Mouse (Mus musculus): ENCODE data around the gene Ssb. TPM values are rescaled to one million over a fixed set of nuclear protein-coding genes. Genes with fewer than 3 reads are reported as not detected.

Ssb gene
- polyA plus RNA-seq (2021; fragmentation: Nextera tagmentation): 150 and 199 TPM in 2 replicates
- long read RNA-seq, experiment 1, transcript Ssb-201 (12 exons, 2,001 nt): major isoform, 301 of 392 reads
- long read RNA-seq, experiment 1, transcript Ssb-206 (12 exons, 2,088 nt): minor isoform, 11 of 392 reads
- long read RNA-seq, experiment 1, partial matches to known transcripts: 41 of 392 reads
- long read RNA-seq, experiment 1, other reads (novel, unspliced or antisense): 39 of 392 reads
- long read RNA-seq, experiment 2, transcript Ssb-201 (12 exons, 2,001 nt): major isoform, 31 of 220 reads
- long read RNA-seq, experiment 2, partial matches to known transcripts: 171 of 220 reads
- long read RNA-seq, experiment 2, other reads (novel, unspliced or antisense): 16 of 220 reads

DNA sequence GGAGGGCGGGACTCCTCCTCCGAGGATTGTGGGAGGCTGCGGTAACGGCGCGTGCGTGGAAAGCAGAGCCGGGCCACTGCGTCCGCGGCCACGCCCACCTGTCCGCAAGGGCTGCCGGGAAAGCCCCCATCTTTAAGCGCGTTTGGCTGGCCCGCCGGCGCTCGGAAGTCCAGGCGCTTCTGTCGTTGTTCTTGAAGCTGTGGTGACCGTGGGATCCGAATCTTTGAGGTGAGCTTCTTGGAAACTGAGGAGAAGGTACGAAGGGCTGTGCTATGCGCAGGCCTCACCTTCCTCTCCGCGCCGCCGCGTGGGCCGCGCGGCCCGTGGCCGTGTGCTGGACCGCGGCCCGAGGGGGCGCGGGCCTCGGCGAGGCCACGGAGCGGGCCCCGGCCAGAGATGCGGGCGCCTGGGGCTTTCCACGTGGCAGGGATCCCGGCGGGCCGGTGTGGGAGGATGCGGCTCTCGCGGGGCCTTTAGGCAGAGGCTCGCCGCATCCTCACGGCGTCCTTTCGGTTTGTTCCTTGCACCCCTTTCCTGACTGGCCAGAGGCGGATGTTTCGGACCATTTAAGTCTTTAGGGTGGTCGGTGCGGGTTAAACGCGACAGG, at the start of gene Ssb:
Ssb (plus strand) TSS at position 78 of the 607 bp plus-strand sequence.

DNA sequence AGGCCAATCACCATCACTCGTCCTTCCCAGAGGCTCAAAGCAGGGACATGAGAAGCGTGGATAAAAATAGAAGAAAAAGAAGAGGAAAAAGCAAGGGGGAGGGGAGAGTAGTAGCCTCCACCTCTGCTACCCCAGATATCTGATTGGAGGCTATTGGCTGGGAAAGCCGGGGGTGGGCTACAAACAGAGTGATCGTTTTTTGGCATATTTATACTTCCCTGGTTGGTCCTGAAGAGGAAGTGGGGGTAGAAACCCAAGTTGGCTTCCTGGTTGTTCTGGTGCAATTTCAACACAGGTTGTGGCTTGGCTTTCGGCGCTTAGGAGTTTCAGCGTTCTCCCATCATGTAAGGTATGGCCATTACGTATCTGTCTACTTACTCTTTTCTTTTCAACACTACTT, 39.7 kb upstream of the Ssb start, which contains the start of gene Klhl23:
Klhl23 (plus strand) TSS at position 234 of the 400 bp plus-strand sequence.

DNA sequence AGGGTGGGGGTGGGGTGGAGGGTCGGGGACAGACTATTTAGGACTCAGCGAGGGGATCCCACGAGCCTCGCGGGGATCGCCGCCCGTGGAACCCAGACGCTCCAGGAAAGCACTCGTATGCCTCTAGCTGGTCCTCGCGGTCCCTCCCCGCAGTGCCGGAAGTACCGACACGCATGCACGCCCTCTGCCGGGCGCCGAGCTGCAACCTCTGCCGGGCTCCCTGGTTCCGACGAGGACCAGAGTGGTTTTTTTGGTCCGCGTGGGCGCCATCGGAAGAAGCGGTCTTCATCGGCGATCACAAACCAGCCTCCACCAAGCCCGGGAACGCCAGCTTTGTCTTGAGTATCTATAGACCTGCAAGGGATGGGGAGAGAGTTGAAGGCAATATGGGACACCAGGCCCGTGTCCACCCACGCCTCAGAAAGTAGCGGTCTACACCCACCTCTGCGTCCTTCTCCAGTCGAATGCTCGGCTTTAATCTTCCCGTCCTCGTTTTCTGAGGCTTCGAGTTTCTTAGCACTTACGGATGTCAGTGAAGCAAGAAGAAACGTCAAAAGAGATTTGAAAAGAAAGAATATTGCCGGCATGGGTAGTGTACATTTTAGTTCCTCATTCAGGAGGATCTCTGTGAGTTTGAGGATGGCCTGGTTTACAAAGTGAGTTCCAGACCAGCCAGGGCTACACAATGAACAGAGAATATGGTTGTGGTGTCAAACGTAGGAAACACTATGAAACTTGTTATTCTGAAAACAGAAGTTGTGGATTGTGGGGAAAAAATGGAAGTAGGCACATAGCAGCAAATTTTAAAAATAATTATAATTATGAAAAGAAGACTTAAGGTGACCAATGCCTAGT, 24.3 kb downstream of the Ssb start, which contains the start of gene Mettl5:
Mettl5 (minus strand) TSS at position 165 of the 855 bp plus-strand sequence.

DNA sequence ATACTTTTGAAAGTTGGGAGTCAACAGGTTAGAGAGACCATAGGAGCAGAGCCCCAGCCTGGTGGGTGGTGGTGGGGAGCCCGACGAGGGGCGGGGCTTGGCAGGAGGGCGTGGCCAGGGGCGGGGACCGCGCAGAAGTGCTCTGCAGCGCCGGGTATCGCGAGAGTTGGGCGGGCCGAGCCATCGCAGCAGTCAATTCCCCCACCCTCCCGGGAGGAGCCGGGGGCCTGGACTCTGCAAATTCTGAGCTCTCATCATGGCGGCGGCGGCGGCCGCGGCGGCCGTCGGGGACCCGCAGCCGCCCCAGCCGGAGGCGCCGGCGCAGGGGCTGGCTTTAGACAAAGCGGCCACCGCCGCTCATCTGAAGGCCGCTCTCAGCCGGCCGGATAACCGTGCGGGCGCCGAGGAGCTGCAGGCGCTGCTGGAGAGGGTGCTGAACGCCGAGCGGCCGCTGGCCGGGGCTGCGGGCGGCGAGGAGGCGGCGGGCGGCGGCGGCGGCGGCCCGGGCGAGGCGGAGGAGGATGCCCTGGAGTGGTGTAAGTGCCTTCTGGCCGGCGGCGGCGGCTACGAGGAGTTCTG, 35.8 kb downstream of the Ssb start, which contains the start of gene Ubr3:
Ubr3 (plus strand) TSS at position 208 of the 579 bp plus-strand sequence.

Other genes starting within 250 kb of the Ssb start
- 14.8 and 16.1 TPM in 2 replicates for gene Bbs5, start 214.4 kb upstream of the Ssb start, polyA plus RNA-seq (2021; fragmentation: Nextera tagmentation)
- gene Klhl41, start 191.4 kb upstream of the Ssb start, polyA plus RNA-seq (2021; fragmentation: Nextera tagmentation): 0.09 and 0.29 TPM in 2 replicates
- 3.7 TPM in 2 replicates for gene Fastkd1, start 148.0 kb upstream of the Ssb start, polyA plus RNA-seq (2021; fragmentation: Nextera tagmentation)
- 65.9 and 74.6 TPM in 2 replicates for gene Ppig, start 139.0 kb upstream of the Ssb start, polyA plus RNA-seq (2021; fragmentation: Nextera tagmentation)
- gene Ccdc173, start 72.0 kb upstream of the Ssb start, polyA plus RNA-seq (2021; fragmentation: Nextera tagmentation): 1.6 and 1.9 TPM in 2 replicates
- 21.7 and 24.8 TPM in 2 replicates for gene Phospho2, start 71.9 kb upstream of the Ssb start, polyA plus RNA-seq (2021; fragmentation: Nextera tagmentation)
- 22.3 and 26.7 TPM in 2 replicates for gene Klhl23, start 39.6 kb upstream of the Ssb start, polyA plus RNA-seq (2021; fragmentation: Nextera tagmentation)
- gene Mettl5, start 24.1 kb downstream of the Ssb start, polyA plus RNA-seq (2021; fragmentation: Nextera tagmentation): 25.2 and 26.4 TPM in 2 replicates
- 6.2 and 9.4 TPM in 2 replicates for gene Ubr3, start 35.7 kb downstream of the Ssb start, polyA plus RNA-seq (2021; fragmentation: Nextera tagmentation)
- 0.16 and 0.17 TPM in 2 replicates for gene Myo3b, start 177.6 kb downstream of the Ssb start, polyA plus RNA-seq (2021; fragmentation: Nextera tagmentation)

All from left cerebral cortex, adult 6 months (tissue).